Mouse (Mus musculus): ENCODE measurements around the gene Hfe2. TPM values are rescaled to one million over a fixed set of nuclear protein-coding genes. Genes with fewer than 3 reads are reported as not detected.
A peak's percentile ranks its signal among the peaks of the same experiment; 100 is the strongest.

Hfe2 gene
- total RNA-seq, 2 experiments from 2014 or later = 0.17 TPM; not detected in 1

- no peak for ATAC-seq (replicated peaks; ENCODE audit: low FRiP score, poor library complexity, severe bottlenecking)
Observed at GRCm38 (mm10) chr3:96555041-96555596, 30.1 kb downstream of the Hfe2 start.

- no peak for ATAC-seq (replicated peaks; ENCODE audit: low FRiP score, poor library complexity, severe bottlenecking)
Observed at GRCm38 (mm10) chr3:96555999-96556614, 31.1 kb downstream of the Hfe2 start.

- peak; percentile 12; the same call in 1 of the 2 replicates for ATAC-seq (replicated peaks; ENCODE audit: low FRiP score, poor library complexity, severe bottlenecking)
Observed at GRCm38 (mm10) chr3:96556651-96557635, 32.0 kb downstream of the Hfe2 start.

- peak; percentile 87 for ATAC-seq (replicated peaks; ENCODE audit: low FRiP score, poor library complexity, severe bottlenecking)
Observed at GRCm38 (mm10) chr3:96557694-96558093, 32.7 kb downstream of the Hfe2 start, which contains the start of gene Txnip. Gene Txnip, plus strand, starts transcription at chr3:96557957.

GRCm38 (mm10) chr3:96558159-96558558 lies 33.2 kb downstream of the Hfe2 start:
- ATAC-seq (replicated peaks; ENCODE audit: low FRiP score, poor library complexity, severe bottlenecking) = peak; percentile 33

GRCm38 (mm10) chr3:96558668-96559196 lies 33.8 kb downstream of the Hfe2 start:
- no peak for ATAC-seq (replicated peaks; ENCODE audit: low FRiP score, poor library complexity, severe bottlenecking)

GRCm38 (mm10) chr3:96559398-96559910 lies 34.5 kb downstream of the Hfe2 start:
- 0 out of 2 replicates have a peak, but pooled peaks have one; percentile 14 for ATAC-seq (replicated peaks; ENCODE audit: low FRiP score, poor library complexity, severe bottlenecking)

GRCm38 (mm10) chr3:96559911-96560850 lies 35.2 kb downstream of the Hfe2 start:
- peak; percentile 32 for ATAC-seq (replicated peaks; ENCODE audit: low FRiP score, poor library complexity, severe bottlenecking)

- ATAC-seq (replicated peaks; ENCODE audit: low FRiP score, poor library complexity, severe bottlenecking) = no peak
Observed at GRCm38 (mm10) chr3:96560881-96561668, 36.1 kb downstream of the Hfe2 start.

GRCm38 (mm10) chr3:96561946-96562681 lies 37.1 kb downstream of the Hfe2 start:
- ATAC-seq (replicated peaks; ENCODE audit: low FRiP score, poor library complexity, severe bottlenecking) = no peak

- no peak for ATAC-seq (replicated peaks; ENCODE audit: low FRiP score, poor library complexity, severe bottlenecking)
Observed at GRCm38 (mm10) chr3:96563267-96563666, 38.3 kb downstream of the Hfe2 start.

- ATAC-seq (replicated peaks; ENCODE audit: low FRiP score, poor library complexity, severe bottlenecking) = no peak
Observed at GRCm38 (mm10) chr3:96563911-96564632, 39.1 kb downstream of the Hfe2 start.

- no peak for ATAC-seq (replicated peaks; ENCODE audit: low FRiP score, poor library complexity, severe bottlenecking)
Observed at GRCm38 (mm10) chr3:96564633-96565032, 39.7 kb downstream of the Hfe2 start.

- no peak for ATAC-seq (replicated peaks; ENCODE audit: low FRiP score, poor library complexity, severe bottlenecking)
Observed at GRCm38 (mm10) chr3:96565105-96565504, 40.1 kb downstream of the Hfe2 start.

GRCm38 (mm10) chr3:96566661-96567450 lies 41.9 kb downstream of the Hfe2 start:
- no peak for ATAC-seq (replicated peaks; ENCODE audit: low FRiP score, poor library complexity, severe bottlenecking)

- no peak for ATAC-seq (replicated peaks; ENCODE audit: low FRiP score, poor library complexity, severe bottlenecking)
Observed at GRCm38 (mm10) chr3:96568605-96569004, 43.6 kb downstream of the Hfe2 start.
